Mouse (Mus musculus): ENCODE measurements around the gene Mex3d.

The Mex3d gene

DNA sequence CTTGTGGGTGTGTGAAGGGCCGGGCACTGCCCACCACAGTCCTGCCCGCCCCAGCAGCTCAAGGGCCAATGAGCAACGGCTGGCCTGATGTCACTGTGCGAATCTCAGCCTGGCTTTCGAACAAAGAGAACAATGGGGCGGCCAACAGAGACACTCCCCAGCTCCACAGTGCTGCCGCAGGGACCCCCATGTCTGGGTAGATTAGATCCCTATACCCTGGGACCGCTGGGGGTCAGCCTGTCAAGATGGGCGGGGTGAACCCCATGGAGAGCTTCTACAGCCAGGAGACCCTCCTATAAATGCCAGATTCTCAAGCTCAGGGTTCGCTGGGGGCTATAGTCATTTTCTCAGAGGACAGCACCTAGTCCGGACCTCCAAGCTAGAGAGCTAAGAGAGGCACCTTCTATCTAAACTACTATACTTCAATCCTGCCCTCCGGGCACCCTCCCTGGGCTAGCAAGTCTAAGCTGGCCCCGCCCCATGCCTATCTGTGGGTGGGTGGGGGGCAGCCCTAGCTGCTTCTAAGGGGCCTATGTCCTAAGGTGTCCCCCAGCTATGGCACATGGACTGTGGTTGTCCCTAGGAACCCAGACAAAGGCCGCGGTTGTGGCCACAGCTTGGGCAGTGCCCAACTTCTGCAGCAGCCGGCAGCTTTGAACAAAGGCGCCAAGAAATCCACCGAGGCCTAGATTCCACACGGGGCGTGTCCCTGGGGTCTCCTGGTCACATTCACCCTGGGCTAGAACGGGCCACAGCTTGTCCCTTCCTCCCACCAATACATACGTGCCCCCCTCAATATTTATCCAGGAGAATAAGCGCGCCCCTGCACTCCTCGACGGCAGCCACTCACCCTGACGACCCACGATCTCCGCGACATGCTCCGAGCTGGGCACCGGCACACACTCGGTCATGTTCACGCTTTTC is 1.4 kb downstream of the Mex3d start:
- peak; percentile 83 for DNase-seq (ENCODE audit: low spot score)

DNA sequence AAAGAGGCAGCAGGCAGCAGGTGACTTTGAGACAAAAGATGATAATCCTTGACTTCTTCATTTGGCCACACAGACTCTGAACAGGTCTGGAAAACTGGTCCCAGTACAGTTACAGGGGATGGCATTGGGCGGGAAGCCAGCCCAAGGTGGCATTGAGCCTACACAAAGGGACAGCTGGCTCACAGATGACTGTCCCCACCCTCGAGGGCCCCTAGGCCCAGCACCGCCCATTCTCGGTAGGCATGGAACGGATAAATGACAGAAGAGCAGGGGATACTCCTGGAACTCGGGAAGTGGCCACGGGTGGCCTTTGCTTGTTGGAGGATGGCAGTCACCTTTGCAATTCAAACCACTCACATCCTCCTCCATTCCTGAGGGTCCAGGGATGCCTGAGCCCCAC is 2.1 kb downstream of the Mex3d start:
- peak; percentile 41 for DNase-seq (ENCODE audit: low spot score)

DNA sequence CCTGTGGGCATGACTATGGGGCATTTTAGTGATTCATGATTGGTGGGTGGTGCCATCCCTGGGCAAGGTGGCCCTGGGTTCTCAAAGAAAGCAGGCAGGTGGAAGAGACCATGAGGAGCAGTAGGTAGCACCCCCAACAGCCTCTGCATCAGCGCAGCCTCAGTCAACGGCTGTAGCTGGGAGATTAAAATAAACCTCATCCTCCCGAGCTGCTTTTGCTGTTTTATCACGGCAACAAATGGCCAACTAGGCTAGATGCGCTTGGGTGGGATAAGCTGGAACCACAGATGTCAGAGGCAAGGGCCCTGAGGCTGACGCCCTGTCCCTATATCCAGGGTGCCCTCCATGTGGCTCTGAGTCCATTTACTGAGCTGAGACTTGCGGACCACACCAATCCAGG is 2.8 kb downstream of the Mex3d start:
- DNase-seq (ENCODE audit: low spot score) = no peak

DNA sequence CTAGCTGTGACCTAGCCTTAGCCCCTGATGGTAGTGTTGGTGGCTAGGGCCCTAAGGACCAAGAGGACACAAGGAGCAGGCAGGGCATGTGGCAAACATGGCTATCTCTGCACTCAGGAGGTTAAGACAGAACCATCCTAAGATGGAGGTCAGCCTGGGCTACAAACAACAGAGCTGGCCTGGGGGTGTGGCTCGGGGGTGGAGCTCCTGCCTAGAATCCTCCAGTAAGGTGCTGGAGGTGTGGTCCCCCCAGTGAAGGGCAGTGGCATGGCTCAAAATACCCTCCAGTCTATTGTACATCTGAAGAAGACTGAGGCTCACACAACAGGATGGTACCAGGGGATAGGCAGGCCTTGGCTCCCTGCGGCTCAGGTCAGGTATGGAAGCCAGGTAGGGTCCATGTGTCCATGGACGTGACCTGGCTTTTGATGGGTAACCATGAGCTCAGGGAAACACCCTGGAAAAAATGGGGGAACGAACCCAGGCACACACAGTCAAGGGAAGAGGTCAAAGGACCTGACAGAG is 3.3 kb downstream of the Mex3d start:
- no peak for DNase-seq (ENCODE audit: low spot score)

DNA sequence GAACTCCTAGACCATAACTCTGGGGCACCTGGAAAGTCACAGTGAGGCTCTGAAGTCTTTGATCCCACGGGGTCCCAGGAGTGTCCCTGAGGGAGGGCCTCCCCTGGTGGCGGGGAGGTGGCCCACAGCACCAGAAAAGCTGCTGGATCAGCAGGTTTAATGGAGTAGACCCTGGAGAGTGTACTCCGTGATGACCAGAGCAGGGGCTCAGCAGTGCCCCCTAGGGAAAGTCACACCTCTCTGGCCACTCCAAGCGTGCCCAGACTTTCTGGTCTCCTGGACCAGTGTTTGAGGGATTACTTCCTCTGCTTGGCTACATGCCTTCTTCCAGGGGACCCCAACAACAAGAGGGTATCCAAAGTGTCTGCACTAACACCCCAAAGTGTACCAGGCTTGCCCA is 4.0 kb downstream of the Mex3d start:
- peak; percentile 40 for DNase-seq (ENCODE audit: low spot score)

GRCm38 (mm10) chr10:80382641-80383365 is 4.7 kb downstream of the Mex3d start:
- no peak for DNase-seq (ENCODE audit: low spot score)

GRCm38 (mm10) chr10:80377716-80378115 is 9.7 kb downstream of the Mex3d start:
- no peak for DNase-seq (ENCODE audit: low spot score)

DNA sequence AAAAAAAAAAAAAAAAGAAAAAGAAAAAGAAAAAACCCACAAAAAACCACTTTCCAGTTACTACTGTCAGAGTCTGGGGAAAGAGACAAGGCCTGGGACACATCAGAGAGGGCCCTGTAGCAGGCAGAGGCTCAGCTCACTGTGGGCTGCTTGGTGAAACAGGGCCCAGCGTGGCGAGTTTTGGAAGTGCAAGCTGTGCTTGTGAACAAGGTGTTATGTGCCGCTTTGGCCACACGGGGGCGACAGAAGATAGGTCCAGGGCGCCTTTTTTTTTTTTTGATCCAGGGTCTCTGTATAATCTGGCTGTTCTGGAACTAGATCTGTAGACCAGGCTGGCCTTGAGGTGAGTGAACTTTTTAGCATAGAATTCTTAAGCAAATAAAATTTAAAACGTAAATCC is 11.3 kb downstream of the Mex3d start:
- peak; percentile 98 for DNase-seq (ENCODE audit: low spot score)

GRCm38 (mm10) chr10:80374063-80374462 is 13.4 kb downstream of the Mex3d start:
- peak; percentile 64 for DNase-seq (ENCODE audit: low spot score)

DNA sequence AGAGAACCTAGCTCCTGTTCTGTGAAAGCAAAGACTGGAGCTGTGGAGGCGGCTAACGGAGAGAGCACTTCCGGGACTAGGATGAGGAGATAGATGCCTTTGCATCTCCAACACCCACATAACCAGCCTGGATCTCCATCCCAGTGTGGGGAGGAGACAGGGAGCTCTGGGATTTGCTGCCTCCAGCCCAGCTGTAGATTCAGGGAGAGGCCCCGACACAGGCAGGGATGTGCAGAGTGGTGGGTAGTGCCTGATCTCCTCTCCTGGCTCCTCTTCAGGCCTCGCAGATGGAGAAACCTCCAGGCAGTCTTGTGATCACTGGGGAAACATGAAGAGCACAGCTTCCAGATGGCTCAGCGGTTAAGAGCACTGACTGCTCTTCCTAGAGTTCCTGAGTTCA is 14.8 kb downstream of the Mex3d start:
- no peak for DNase-seq (ENCODE audit: low spot score)

- no peak for DNase-seq (ENCODE audit: low spot score)
These were observed 15.5 kb downstream of the Mex3d start for GRCm38 (mm10) chr10:80371983-80372382.

DNA sequence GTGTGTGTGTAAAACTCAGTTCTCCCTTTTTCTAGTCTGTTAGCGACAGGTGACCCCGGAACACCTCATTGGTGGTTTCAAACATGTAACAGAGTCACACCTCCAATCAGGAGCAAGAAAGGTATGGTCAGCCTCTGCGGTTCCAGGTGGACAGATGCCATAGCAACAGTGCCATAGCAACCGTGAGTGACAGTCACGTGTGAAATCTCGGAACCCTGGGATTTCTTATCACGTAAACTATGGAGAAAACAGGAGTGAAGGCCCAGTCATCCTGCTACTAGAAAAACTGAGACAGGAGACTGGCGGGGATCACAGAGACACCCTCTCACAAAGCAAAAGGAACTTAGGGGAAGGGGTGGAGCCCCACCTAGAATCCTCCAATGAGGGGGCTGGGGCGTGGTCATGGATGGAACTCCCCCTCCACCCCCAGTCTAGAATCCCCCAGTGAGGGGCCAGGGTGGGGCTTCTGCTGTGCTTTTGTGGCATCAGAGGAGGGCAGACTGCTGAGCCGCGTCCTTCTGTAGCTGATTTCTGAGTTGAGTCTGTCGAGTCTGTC is 16.0 kb downstream of the Mex3d start:
- DNase-seq (ENCODE audit: low spot score) = peak; percentile 77

DNA sequence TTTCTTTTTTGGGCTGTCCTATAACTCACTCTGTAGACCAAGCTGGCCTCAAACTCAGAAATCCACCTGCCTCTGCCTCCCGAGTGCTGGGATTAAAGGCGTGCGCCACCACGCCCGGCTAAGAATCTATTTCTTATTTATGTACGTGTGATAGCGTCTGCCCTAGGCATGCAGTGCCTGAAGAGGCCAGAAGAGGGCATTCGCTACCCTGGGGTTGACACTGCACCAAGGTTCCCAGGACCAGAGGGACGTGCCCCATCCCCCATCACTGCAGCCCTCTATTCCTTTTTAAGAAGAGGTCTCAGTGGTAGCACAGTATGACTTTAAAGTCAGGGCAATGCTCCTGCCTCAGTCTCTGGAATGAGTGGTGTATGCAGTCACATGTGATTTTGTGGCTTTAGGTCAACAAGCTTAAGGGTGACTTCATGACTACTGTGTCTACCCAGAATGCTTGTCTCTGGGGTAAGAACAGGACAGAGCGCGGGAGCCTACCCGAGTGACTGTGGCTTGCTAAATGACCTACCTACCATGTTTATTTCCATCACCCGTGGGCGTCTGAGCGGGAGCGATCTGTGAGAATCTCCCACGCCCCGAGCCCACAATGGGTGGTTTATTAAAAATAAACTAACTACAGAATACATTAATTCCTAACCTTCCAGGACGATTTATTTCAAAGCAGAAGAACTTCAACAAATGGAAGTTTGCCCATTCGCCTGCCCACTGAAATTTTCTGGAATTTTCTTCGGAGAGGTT is 17.3 kb downstream of the Mex3d start:
- no peak for DNase-seq (ENCODE audit: low spot score)

GRCm38 (mm10) chr10:80368392-80368791 is 19.1 kb downstream of the Mex3d start:
- no peak for DNase-seq (ENCODE audit: low spot score)

GRCm38 (mm10) chr10:80367954-80368353 is 19.5 kb downstream of the Mex3d start:
- no peak for DNase-seq (ENCODE audit: low spot score)

DNA sequence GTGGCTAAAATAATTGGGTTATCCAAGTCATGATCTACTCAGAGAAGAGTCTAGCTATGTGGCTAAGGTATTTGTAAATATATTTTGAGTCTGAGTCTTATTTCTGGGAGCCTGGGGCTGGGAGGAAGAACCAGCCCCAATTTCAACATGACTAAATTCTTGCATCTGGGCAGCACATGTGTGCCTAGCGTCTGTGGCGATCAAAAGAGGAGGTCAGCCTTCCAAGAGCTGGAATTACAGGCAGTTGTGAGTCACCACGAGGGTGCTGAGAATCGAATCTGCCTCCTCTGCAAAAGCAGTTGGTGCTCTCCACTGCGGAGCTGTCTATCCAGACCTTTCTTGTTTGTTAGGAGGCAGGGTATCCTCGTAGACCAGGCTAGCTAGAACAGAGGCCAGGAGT is 21.7 kb downstream of the Mex3d start:
- no peak for DNase-seq (ENCODE audit: low spot score)

- no peak for DNase-seq (ENCODE audit: low spot score)
These were observed 23.7 kb downstream of the Mex3d start for GRCm38 (mm10) chr10:80363734-80364133.

GRCm38 (mm10) chr10:80357994-80358639 is 29.3 kb downstream of the Mex3d start:
- DNase-seq (ENCODE audit: low spot score) = peak; percentile 58

- no peak for DNase-seq (ENCODE audit: low spot score)
These were observed 30.1 kb downstream of the Mex3d start for GRCm38 (mm10) chr10:80357336-80357735.

DNA sequence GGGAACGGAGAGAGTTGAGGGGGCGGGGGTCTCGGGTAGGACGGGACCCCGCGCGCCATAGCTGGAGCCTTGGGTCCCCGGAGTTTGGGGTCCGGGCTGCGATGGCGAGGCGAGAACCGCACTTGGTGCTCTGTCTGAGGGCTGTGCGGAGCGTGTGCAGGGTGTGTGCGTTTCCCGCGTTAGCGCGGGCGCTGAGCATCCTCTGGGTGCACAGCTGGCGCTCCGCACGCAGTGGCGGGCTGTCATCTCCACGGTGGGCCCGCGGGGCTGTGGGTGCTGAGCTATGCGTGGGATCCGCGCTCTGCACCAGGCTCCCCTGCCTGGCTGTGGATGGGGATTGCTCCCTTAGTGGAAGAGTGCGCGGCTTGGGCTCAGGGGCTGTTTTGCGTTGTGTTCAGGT is 30.7 kb downstream of the Mex3d start:
- DNase-seq (ENCODE audit: low spot score) = no peak

- no peak for DNase-seq (ENCODE audit: low spot score)
These were observed 31.3 kb downstream of the Mex3d start, which contains the start of gene Plk5 for GRCm38 (mm10) chr10:80356001-80356682. Gene Plk5, plus strand, starts transcription at chr10:80356459.

Measured in retina, embryonic 14.5 days (tissue).